Mouse (Mus musculus): ENCODE data around the gene 1810055G02Rik.

GRCm38 (mm10) chr19:3753240-3753633 is 45.1 kb downstream of the 1810055G02Rik start:
- TF ChIP-seq CTCF (IDR thresholded peaks at IDR 0.05; ENCODE audit: extremely low read depth, insufficient read depth, low read length) (no peak), POLR2A (IDR thresholded peaks at IDR 0.05; ENCODE audit: extremely low read depth, insufficient read depth, low read length) (no peak)
